Mouse (Mus musculus): ENCODE data around the gene Chrnb4.

The Chrnb4 gene

GRCm38 (mm10) chr9:55048211-55048880 lies at the start of gene Chrnb4:
TSS of gene Chrnb4 (minus strand) at chr9:55048779.
- DNase-seq (ENCODE audit: low spot score in 2 of 2), result peak in 1 of 2 experiments; percentile 28

- no peak for DNase-seq (ENCODE audit: low spot score in 2 of 2)
Observed at GRCm38 (mm10) chr9:55096870-55097269, 48.3 kb upstream of the Chrnb4 start.

GRCm38 (mm10) chr9:55096033-55096432 lies 47.5 kb upstream of the Chrnb4 start:
- no peak for DNase-seq (ENCODE audit: low spot score in 2 of 2)

GRCm38 (mm10) chr9:55090141-55090540 lies 41.6 kb upstream of the Chrnb4 start:
- no peak for DNase-seq (ENCODE audit: low spot score in 2 of 2)

GRCm38 (mm10) chr9:55089226-55089625 lies 40.6 kb upstream of the Chrnb4 start:
- no peak for DNase-seq (ENCODE audit: low spot score in 2 of 2)

- DNase-seq (ENCODE audit: low spot score in 2 of 2), result no peak
Observed at GRCm38 (mm10) chr9:55083154-55083913, 34.8 kb upstream of the Chrnb4 start.

GRCm38 (mm10) chr9:55067965-55068265 lies 19.3 kb upstream of the Chrnb4 start:
- DNase-seq (ENCODE audit: low spot score in 2 of 2), result no peak

- no peak for DNase-seq (ENCODE audit: low spot score in 2 of 2)
Observed at GRCm38 (mm10) chr9:55067260-55067964, 18.8 kb upstream of the Chrnb4 start.

GRCm38 (mm10) chr9:55065241-55065640 lies 16.7 kb upstream of the Chrnb4 start:
- DNase-seq (ENCODE audit: low spot score in 2 of 2), result no peak

- DNase-seq (ENCODE audit: low spot score in 2 of 2), result no peak
Observed at GRCm38 (mm10) chr9:55058067-55058466, 9.5 kb upstream of the Chrnb4 start.

GRCm38 (mm10) chr9:55055386-55055930 lies 6.9 kb upstream of the Chrnb4 start:
- no peak for DNase-seq (ENCODE audit: low spot score in 2 of 2)

GRCm38 (mm10) chr9:55046764-55047163 lies 1.8 kb downstream of the Chrnb4 start:
- DNase-seq (ENCODE audit: low spot score in 2 of 2), result no peak

- no peak for DNase-seq (ENCODE audit: low spot score in 2 of 2)
Observed at GRCm38 (mm10) chr9:55045001-55045400, 3.6 kb downstream of the Chrnb4 start.

GRCm38 (mm10) chr9:55043688-55044087 lies 4.9 kb downstream of the Chrnb4 start:
- no peak for DNase-seq (ENCODE audit: low spot score in 2 of 2)

- no peak for DNase-seq (ENCODE audit: low spot score in 2 of 2)
Observed at GRCm38 (mm10) chr9:55041389-55041788, 7.2 kb downstream of the Chrnb4 start.

GRCm38 (mm10) chr9:55039983-55040382 lies 8.6 kb downstream of the Chrnb4 start:
- DNase-seq (ENCODE audit: low spot score in 2 of 2), result no peak

GRCm38 (mm10) chr9:55038948-55039347 lies 9.6 kb downstream of the Chrnb4 start:
- no peak for DNase-seq (ENCODE audit: low spot score in 2 of 2)

- DNase-seq (ENCODE audit: low spot score in 2 of 2), result no peak
Observed at GRCm38 (mm10) chr9:55031435-55032167, 17.0 kb downstream of the Chrnb4 start.

- DNase-seq (ENCODE audit: low spot score in 2 of 2), result no peak
Observed at GRCm38 (mm10) chr9:55026275-55026663, 22.3 kb downstream of the Chrnb4 start, which contains the start of gene Chrna3. TSS of gene Chrna3 (minus strand) at chr9:55026562.

- DNase-seq (ENCODE audit: low spot score in 2 of 2), result no peak
Observed at GRCm38 (mm10) chr9:55025534-55026274, 22.9 kb downstream of the Chrnb4 start.
